Mouse (Mus musculus): ENCODE measurements around the gene Lbx1. TPM values are rescaled to one million over a fixed set of nuclear protein-coding genes. Genes with fewer than 3 reads are reported as not detected.

Gene Lbx1
- polyA plus RNA-seq, 1 experiment from 2014 or later, result not detected

DNA sequence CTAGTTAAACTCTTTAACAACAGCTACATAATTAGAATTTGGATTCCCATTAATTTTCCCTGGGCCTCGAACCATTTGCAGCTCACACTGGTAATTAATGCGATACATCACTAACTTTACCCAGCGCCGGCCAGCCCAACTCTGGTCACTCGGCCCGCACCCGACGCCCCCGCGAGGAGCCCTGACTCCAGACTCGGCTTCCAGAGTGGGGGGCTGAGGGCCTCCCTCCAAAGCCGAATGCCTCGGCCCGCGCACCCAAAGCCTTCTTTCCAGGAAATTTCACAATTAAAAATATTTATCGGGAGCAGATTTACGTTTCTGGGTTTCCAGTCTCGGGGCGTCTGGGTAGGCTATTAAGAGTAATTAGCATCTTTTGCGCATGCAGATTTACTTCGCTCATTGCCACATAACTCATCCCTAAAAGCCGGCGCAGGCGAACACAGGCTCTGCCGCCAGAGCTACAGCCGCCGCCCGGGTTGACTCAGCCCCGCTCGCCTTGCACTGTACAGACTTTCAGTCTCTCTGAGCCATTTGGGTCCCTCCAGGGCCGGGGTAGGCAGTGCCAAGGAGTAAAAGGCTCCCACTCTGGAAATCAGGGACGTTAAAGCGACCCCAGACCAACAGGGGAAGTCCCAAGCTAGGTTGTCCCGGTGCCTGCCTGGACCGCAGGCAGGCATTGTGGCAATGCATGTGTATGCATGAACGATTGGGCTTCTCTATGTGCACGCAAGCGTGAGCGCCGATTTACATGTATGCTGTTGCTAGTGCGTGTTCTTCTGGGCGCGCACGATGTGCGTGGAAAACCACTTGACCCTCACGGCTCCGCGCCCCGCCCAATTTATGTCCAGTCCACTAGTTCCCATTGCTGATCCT, 12.0 kb downstream of the Lbx1 start:
- peak overlapping the region; percentile 13; the same call in 1 of the 2 replicates for H3K4me3 ChIP-seq (ENCODE audit: low read length)

DNA sequence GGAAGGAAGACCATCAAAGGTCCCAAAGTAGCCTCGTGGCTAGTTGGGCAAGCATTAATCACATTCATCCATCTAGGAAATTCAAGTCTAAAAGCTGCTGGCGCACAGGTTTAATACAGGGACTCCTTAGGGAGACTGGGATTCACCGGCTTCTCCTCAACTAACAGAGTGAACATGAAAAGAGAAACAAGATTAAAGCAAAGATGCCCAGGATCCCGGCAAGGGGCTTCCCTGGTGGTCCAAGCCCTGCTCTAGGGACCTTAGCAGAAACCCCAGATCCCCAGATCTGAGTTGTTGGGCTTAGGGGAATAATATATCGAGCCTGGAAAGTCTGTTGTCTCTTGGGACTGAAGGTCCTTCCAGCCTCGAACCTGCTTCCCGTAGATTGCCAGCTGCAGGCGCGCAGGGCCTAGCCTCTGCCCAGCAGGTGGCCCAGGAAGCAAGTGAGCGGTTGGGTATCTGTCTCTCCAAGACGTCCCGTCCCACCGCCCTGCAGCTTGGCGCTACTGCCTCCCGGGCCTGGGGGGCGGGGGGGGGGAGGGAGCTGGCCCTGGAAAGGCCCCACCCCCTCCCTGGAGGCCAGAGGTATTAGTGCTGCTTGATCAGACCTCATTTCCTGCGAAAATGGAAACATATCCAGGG, 13.3 kb downstream of the Lbx1 start:
- Histone ChIP-seq H3K9ac (ENCODE audit: low read depth, low read length) (no peak overlapping the region), H3K36me3 (ENCODE audit: control insufficient read depth, insufficient read depth, low read length) (no peaks in the 10 kb centered on the region), H3K4me3 (ENCODE audit: low read length) (no peak overlapping the region), H3K27ac (ENCODE audit: low read length) (no peak overlapping the region), H3K4me1 (ENCODE audit: control insufficient read depth, insufficient read depth, low read length) (peaks cover 11% of the 10 kb centered on the region), H3K9me3 (ENCODE audit: control insufficient read depth, low read length) (no peaks in the 10 kb centered on the region), H3K27me3 (replicated peaks; ENCODE audit: control insufficient read depth, insufficient read depth, low read length) (peaks cover 57% of the 10 kb centered on the region), H3K4me2 (ENCODE audit: low read depth, low read length) (no peak overlapping the region)
- ATAC-seq, result no peak
- WGBS, result 6% methylated on average over 17 of the region's 17 CpGs

More for the DNA sequence above, 12.0 kb downstream of the Lbx1 start:
- peaks cover 11% of the 10 kb centered on the region for H3K4me1 ChIP-seq (ENCODE audit: control insufficient read depth, insufficient read depth, low read length)
- 2% methylated on average over 49 of the region's 49 CpGs for WGBS
- no peak overlapping the region for H3K27ac ChIP-seq (ENCODE audit: low read length)
- no peaks in the 10 kb centered on the region for H3K36me3 ChIP-seq (ENCODE audit: control insufficient read depth, insufficient read depth, low read length)
- no peak for ATAC-seq
- no peaks in the 10 kb centered on the region for H3K9me3 ChIP-seq (ENCODE audit: control insufficient read depth, low read length)
- H3K27me3 ChIP-seq (replicated peaks; ENCODE audit: control insufficient read depth, insufficient read depth, low read length), result peaks cover 71% of the 10 kb centered on the region
- H3K4me2 ChIP-seq (ENCODE audit: low read depth, low read length), result no peak overlapping the region
- H3K9ac ChIP-seq (ENCODE audit: low read depth, low read length), result no peak overlapping the region

DNA sequence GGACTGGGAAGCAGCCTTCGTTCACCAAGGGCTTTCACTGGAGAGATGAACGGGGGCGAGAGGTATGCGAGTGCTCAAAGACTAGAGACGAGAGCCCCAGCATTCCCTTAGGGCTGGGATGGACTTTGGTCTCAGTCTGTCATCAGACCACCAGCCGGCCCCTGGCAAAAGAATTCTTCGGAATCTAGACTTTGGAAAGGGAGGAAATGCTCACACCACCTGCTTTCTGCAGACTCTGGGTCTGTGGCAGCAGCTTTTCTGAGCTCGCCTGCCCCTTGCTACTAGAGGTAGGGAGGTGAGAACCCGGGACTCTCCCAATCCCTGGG, 14.2 kb downstream of the Lbx1 start:
- no peaks in the 10 kb centered on the region for H3K9me3 ChIP-seq (ENCODE audit: control insufficient read depth, low read length)
- ATAC-seq, result peak; percentile 50; the same call in 1 of the 2 replicates
- no peak overlapping the region for H3K27ac ChIP-seq (ENCODE audit: low read length)
- WGBS, result under 1% methylated on average over 9 of the region's 9 CpGs
- peak overlapping the region; percentile 47 for H3K4me2 ChIP-seq (ENCODE audit: low read depth, low read length)
- peaks cover 50% of the 10 kb centered on the region for H3K27me3 ChIP-seq (replicated peaks; ENCODE audit: control insufficient read depth, insufficient read depth, low read length)
- H3K36me3 ChIP-seq (ENCODE audit: control insufficient read depth, insufficient read depth, low read length), result no peaks in the 10 kb centered on the region
- H3K4me3 ChIP-seq (ENCODE audit: low read length), result peak overlapping the region; percentile 38
- peaks cover 11% of the 10 kb centered on the region for H3K4me1 ChIP-seq (ENCODE audit: control insufficient read depth, insufficient read depth, low read length)
- peak overlapping the region; percentile 38; the same call in 1 of the 2 replicates for H3K9ac ChIP-seq (ENCODE audit: low read depth, low read length)

DNA sequence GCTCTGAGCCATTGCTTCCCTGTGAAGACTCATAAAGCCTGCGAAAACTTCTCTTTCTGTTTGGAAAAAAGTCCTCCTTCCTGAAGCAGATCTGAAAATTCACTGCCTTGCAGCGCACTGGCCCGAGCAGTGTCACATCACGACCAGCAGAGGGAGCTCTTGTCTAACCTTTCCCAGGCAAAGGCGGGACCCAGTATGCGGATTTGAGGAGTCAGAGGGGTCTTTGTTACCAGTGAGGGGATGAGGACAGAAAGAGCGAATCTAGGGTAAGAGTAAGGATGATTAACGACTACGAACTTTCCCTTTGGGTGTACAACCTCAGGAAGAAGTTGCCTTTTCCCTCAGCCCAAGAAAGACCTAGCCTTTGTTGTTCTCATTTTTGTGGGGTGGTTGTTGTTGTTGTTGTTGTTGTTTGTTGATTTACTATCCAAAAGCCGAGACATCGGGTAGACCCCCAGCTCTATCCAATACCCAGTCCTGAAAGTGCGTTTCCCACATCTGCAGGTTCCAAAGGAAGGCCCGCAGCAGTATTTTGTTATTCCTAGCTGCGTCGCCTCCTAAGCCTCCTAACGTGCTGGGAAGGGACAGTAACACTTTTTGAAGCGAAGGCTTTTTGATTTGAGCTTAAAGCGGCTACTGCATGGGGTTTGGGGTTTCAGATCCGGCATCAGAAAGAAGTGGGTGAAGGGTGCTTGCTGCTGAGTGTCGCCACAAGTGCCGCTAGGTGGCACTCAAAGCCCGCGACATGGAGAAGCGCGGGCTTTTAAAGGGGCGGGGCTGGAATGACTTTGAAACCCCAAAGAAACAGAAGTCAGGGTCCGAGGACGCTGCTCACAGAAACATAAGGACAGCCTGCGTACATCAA, 14.8 kb downstream of the Lbx1 start:
- Histone ChIP-seq H3K27ac (ENCODE audit: low read length) (no peak overlapping the region), H3K4me3 (ENCODE audit: low read length) (peak overlapping the region; percentile 38), H3K9ac (ENCODE audit: low read depth, low read length) (peak overlapping the region; percentile 38; the same call in 1 of the 2 replicates), H3K36me3 (ENCODE audit: control insufficient read depth, insufficient read depth, low read length) (no peaks in the 10 kb centered on the region), H3K27me3 (replicated peaks; ENCODE audit: control insufficient read depth, insufficient read depth, low read length) (peaks cover 44% of the 10 kb centered on the region), H3K4me2 (ENCODE audit: low read depth, low read length) (peak overlapping the region; percentile 47), H3K9me3 (ENCODE audit: control insufficient read depth, low read length) (no peaks in the 10 kb centered on the region), H3K4me1 (ENCODE audit: control insufficient read depth, insufficient read depth, low read length) (peaks cover 11% of the 10 kb centered on the region)
- peak; percentile 80 for ATAC-seq
- WGBS, result under 1% methylated on average over 29 of the region's 29 CpGs

GRCm38 (mm10) chr19:45216240-45216639, 19.4 kb downstream of the Lbx1 start:
- no peak for ATAC-seq
- H3K27me3 ChIP-seq (replicated peaks; ENCODE audit: control insufficient read depth, insufficient read depth, low read length), result 0 out of 2 replicates have a peak, but pooled peaks cover under 1% of the 10 kb centered on the region
- WGBS, result 4% methylated on average over 9 of the region's 9 CpGs

DNA sequence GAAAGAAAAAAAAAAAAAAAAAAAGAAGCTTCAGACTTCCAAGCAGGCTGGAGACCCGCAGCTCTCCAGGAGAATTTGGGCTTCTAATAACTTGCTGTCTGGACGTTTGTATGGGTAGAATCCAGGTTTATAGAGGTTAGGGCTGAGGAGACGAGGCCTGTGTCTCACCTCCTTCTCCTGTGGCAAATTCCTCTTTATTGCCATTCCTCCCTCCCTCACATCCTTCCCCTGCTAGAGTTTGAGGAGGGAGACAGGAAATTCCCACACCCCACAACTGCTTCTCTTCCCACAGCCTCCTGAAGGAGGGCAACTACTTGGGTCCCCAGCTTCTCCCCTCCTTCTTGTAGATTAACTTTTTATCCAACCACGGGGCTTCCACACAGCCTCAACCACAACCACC, 20.2 kb downstream of the Lbx1 start:
- H3K9me3 ChIP-seq (ENCODE audit: control insufficient read depth, low read length), result no peaks in the 10 kb centered on the region
- H3K4me2 ChIP-seq (ENCODE audit: low read depth, low read length), result no peak overlapping the region
- H3K36me3 ChIP-seq (ENCODE audit: control insufficient read depth, insufficient read depth, low read length), result no peaks in the 10 kb centered on the region
- WGBS, result 60% methylated on average over 4 of the region's 4 CpGs
- H3K4me1 ChIP-seq (ENCODE audit: control insufficient read depth, insufficient read depth, low read length), result no peaks in the 10 kb centered on the region
- H3K27me3 ChIP-seq (replicated peaks; ENCODE audit: control insufficient read depth, insufficient read depth, low read length), result no peaks in the 10 kb centered on the region
- H3K9ac ChIP-seq (ENCODE audit: low read depth, low read length), result no peak overlapping the region
- no peak overlapping the region for H3K4me3 ChIP-seq (ENCODE audit: low read length)
- ATAC-seq, result no peak
- H3K27ac ChIP-seq (ENCODE audit: low read length), result no peak overlapping the region

More at GRCm38 (mm10) chr19:45216240-45216639, 19.4 kb downstream of the Lbx1 start:
- Histone ChIP-seq H3K9ac (ENCODE audit: low read depth, low read length) (no peak overlapping the region), H3K4me2 (ENCODE audit: low read depth, low read length) (no peak overlapping the region), H3K4me1 (ENCODE audit: control insufficient read depth, insufficient read depth, low read length) (peaks cover 5% of the 10 kb centered on the region), H3K9me3 (ENCODE audit: control insufficient read depth, low read length) (no peaks in the 10 kb centered on the region), H3K4me3 (ENCODE audit: low read length) (no peak overlapping the region), H3K27ac (ENCODE audit: low read length) (no peak overlapping the region), H3K36me3 (ENCODE audit: control insufficient read depth, insufficient read depth, low read length) (no peaks in the 10 kb centered on the region)

- Histone ChIP-seq H3K4me2 (ENCODE audit: low read depth, low read length) (no peak overlapping the region), H3K36me3 (ENCODE audit: control insufficient read depth, insufficient read depth, low read length) (no peaks in the 10 kb centered on the region), H3K4me1 (ENCODE audit: control insufficient read depth, insufficient read depth, low read length) (peaks cover 8% of the 10 kb centered on the region; the same call in 1 of the 2 replicates), H3K27me3 (replicated peaks; ENCODE audit: control insufficient read depth, insufficient read depth, low read length) (peaks cover 6% of the 10 kb centered on the region), H3K27ac (ENCODE audit: low read length) (no peak overlapping the region), H3K9ac (ENCODE audit: low read depth, low read length) (no peak overlapping the region), H3K9me3 (ENCODE audit: control insufficient read depth, low read length) (no peaks in the 10 kb centered on the region), H3K4me3 (ENCODE audit: low read length) (no peak overlapping the region)
- WGBS, result 60% methylated on average over 14 of the region's 14 CpGs
- ATAC-seq, result no peak
These were observed 25.7 kb downstream of the Lbx1 start for GRCm38 (mm10) chr19:45209776-45210422.

DNA sequence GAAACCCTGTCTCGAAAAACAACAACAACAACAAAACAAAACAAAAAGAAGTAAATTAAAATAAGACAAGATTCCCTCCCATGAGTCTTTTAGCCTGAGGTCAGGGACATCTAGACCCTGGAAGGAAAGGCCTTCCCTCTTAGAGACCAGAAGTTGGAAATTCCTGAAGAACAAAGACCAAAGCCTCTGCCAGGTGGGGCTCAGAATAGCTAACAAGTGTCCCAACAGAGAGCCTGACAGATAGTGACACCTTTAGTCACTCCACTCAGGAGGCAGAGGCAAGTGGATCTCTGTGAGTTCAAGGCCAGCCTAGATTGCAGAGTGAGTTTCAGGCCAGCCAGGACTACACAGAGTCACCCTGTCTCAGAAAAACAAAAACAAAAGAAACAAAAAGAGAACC, 26.4 kb downstream of the Lbx1 start:
- H3K9me3 ChIP-seq (ENCODE audit: control insufficient read depth, low read length), result no peaks in the 10 kb centered on the region
- H3K27ac ChIP-seq (ENCODE audit: low read length), result no peak overlapping the region
- no peak for ATAC-seq
- H3K36me3 ChIP-seq (ENCODE audit: control insufficient read depth, insufficient read depth, low read length), result no peaks in the 10 kb centered on the region
- H3K9ac ChIP-seq (ENCODE audit: low read depth, low read length), result no peak overlapping the region
- H3K27me3 ChIP-seq (replicated peaks; ENCODE audit: control insufficient read depth, insufficient read depth, low read length), result peaks cover 6% of the 10 kb centered on the region
- no peak overlapping the region for H3K4me2 ChIP-seq (ENCODE audit: low read depth, low read length)
- 83% methylated on average over 1 of the region's 1 CpGs for WGBS
- peaks cover 8% of the 10 kb centered on the region; the same call in 1 of the 2 replicates for H3K4me1 ChIP-seq (ENCODE audit: control insufficient read depth, insufficient read depth, low read length)
- no peak overlapping the region for H3K4me3 ChIP-seq (ENCODE audit: low read length)
